Mouse (Mus musculus) 3134 (cell line): ENCODE measurements around the gene Comt.

Source experiments
- DNase-seq: peaks from one replicate; pipeline ENCODE4 v3.0.0-alpha.2; 2011; ENCODE audit warnings: low spot score; ENCODE audit not compliant: insufficient read length; ENCODE audit errors: extremely low read depth

The Comt gene

DNA sequence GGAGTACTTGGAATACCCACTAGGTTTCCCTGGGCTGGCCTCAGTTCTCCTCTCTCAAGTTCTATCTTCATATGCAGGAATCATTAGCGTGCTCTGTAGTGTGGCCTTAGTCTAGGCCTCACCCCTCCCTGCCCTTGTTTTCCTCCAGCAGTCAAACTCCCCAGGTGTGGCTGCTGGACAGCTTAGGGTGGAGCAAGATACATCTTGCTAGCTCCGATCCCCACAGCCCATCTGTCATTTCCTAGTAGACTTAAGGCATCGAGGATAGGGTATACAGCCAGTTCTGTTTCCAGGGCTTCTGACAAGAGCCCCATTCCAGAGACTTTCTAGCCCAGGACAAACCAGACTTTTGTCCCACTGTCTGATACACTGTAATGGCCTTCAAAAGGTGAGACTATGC, 34.9 kb downstream of the Comt start:
- no peak for DNase-seq

DNA sequence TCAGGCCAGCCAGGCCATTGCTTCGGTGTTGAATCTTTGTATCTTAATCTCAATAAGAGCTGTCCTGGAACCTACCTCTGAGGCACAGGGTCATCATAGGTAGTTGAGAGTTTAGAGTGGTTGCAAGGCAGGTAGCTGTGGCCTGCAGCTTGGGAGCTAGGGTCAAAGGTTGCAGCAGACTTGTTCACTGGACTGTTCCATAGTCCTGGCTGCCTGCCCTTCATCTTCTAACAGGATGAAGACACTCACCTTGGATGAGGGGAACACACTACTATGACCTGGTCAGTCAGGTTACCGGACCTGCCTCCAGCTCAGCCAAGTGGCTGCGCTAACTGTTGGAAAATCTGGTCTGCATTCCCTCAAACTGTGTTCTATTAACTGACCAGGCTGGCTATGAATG, 35.5 kb downstream of the Comt start:
- no peak for DNase-seq

DNA sequence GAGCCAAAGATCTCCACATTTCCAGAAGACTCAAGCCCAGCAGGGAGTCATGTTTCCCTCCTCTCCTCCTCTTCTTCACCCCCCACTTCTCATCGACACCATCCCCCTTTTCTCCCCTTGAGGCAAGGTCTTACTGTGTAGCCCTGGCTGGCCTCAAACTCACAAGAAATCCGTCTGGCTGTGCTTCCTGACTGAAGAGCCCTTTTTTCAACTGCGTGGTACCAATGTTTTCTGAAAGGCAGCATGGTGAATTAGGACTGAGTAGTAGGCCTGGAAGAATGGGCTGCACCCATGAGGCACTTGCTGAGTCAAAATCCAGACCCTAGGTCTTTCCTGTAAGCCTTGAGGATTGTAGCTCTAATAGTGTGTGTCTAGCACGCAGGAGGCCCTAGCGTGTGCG, 36.3 kb downstream of the Comt start:
- no peak for DNase-seq

DNA sequence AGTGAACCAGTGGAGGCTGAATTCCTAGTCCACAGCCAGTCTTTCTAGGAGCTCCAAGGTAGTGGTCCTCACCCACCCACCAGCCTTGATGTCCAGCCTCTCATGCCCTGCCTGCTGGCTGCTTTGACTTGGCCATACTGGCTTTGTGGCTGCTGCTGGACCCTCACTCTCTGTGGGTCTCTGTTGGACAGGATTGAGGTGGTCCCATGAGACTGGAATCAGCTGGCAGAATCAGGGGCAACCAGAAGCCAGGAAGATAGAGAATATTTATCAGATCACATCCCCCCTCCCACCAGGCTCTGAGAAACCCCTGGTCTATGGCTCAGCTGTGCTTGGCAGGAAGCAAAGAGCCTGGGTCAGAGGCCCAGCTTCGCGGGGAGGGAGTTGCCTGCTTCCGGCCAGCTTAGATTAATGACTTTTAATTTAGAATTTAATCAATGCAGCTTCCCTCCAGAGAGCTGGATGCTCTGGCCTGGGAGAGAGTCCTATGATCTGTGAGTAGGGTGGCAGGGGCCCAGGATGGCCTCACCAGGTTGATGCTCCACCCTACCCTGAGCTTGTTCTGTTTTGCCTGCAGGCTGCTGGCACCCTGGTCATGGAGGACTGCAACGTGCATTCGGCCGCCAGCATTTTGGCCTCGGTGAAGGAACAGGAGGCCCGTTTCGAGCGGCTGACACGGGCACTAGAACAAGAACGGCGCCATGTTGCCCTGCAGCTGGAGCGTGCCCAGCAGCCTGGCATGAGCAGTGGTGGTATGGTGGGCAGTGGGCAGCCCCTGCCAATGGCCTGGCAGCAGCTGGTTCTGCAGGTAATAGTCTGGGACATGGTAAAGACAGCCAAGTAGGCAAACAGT, 37.8 kb downstream of the Comt start:
- DNase-seq = no peak

DNA sequence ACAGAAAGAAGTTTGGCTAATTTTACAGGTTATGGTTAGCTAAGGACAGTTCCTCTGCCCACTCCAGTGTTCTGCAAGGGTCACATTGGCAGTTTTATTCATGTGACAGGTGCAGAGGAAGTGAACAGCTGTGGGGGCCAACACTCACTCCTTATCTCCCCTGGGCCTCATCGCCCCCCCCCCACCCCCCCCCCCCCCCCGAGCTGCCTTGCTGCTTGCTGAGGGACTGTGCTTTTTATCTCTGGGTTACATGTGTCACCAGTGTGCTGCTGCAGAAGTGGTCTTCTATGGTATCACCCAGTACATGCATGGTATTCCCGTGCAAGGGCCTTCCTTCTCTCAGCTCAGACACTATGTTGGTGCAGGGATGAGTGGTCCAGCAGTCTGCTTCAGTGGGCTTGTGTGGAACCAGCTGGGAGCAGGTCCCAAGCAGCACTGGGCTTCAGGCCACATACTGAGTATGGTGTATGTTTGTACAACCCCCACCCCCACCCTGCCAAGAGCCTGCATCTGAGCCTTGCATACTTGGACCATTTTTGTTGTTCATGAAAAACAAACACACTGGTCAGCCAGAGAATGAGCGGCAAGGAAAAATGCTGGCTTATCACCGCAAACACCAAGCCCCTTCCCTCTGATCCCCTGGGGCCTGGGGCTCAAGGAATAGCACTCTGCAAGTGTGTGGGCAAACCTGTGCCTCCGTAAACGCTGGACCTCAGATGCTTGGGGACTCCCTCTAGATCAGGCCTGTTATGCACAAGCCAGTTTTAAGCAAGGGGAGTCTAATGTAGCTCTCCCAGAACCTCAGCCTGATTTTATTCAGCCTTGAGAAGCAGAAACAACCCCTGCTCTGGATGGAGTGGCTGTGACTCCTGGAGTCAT, 38.7 kb downstream of the Comt start:
- DNase-seq = no peak

DNA sequence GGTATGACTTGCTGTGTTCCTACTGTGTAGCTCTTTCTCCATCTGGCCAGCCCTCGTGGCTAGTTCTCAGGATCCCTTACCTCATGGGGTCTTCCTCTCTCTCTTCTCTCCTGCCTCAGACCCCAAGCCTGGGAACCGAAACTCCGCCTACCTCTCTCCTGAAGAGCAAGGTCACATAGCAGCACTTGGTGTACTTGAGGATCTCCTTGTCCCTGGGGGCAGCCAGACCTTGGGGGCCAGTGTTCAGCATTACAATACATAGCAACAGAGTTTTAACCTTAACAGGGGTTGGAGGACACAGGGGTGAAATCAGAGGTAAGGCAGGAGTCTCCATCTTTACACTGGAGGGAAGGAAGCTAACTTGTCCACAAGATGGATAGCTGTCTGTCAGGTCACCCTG, 39.7 kb downstream of the Comt start:
- no peak for DNase-seq

DNA sequence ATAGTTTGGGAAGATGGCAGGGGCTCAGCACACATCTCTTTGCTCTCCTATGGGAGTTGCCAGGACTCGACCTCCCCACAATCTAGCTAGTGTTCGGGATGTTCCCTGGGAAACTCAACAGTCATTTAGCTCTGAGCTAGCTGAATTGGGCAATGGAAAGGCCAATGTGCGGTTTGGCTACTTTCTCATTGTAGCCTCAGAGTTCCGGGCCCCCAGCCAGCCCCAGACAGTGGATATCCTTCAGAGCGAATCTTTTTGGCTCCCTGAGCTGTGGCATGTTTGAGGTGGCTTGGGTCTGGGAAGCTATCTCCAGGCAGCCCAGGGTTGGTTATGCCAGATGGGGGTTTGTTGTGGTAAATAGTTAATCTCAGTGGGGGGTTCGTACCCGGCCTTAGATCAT, 40.2 kb downstream of the Comt start:
- DNase-seq = peak; percentile 69

DNA sequence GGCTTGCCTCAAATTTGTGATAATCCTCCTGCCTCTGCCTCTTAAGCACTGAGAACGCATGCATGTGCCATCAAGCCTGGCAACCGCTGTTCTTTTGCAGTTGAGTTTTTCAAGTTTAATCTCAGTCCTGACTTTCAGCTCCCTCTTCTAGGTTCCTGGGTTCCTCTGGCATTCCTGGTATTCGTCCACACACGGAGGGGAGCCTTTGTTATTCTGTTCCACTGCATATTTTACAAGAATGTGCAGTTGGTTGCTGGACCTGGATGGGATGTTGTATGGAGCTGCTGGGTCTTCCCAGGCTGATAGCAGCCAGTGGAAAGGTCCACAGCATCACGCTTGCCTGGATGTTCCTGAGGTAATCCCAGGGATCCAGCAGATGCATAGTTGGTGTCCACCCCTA, 41.2 kb downstream of the Comt start:
- no peak for DNase-seq

DNA sequence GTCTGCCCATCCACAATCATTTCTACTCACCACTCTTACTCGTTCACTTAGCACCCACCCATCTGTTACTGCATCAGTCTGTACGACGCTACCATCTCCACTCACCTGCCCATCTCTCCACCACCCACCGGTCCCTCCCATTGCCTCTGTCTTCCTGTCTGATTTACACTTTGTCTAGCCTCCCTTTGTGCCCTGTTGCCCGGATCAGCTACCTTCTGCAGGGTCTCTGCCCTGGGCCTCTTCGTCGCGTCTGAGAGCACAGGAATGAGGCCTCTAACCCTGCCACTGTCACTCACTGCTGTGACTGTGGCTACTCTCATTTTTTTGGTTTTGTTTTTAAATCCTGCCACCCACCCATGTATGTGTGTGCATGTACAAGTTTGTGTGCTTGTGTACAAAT, 42.0 kb downstream of the Comt start:
- no peak for DNase-seq

DNA sequence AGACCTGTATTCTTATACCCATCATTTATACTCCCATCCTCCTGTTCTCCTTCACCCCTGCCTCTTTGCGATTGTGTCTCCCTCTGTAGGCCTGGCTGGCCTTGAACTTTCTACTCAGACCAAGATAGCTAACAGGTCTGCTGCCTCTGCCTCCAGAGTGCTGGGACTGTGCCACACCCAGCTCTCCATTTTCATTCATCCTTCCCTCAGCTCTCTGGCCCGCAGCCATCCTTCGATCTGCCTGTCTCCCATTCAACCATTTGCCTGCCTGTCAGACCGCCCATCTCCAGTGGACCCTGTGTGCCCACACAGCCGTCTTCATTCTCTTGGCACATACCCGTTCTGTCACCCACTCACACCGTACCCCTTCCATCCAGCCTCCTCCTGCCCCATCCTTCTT, 42.4 kb downstream of the Comt start:
- DNase-seq = no peak

DNA sequence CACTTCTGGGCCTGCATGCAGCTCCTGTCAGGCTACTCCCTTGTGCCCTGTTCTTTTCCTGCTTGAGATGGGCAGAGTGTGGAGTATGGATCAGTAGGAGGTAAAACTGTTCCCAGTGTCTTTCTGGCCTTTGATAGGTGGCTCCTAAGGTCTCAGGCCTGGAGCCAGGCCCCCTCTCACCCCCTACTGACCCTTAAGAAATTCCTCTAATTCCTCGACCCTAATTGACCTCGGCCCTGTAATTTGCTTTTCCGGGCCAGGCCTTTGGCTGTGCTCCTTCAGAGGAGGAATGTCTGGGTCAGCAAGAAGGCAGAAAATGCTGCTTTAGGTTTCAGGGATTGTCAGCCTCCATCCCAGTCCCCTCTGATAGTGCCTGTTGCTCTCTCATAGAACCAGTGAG, 42.9 kb downstream of the Comt start:
- DNase-seq = no peak

DNA sequence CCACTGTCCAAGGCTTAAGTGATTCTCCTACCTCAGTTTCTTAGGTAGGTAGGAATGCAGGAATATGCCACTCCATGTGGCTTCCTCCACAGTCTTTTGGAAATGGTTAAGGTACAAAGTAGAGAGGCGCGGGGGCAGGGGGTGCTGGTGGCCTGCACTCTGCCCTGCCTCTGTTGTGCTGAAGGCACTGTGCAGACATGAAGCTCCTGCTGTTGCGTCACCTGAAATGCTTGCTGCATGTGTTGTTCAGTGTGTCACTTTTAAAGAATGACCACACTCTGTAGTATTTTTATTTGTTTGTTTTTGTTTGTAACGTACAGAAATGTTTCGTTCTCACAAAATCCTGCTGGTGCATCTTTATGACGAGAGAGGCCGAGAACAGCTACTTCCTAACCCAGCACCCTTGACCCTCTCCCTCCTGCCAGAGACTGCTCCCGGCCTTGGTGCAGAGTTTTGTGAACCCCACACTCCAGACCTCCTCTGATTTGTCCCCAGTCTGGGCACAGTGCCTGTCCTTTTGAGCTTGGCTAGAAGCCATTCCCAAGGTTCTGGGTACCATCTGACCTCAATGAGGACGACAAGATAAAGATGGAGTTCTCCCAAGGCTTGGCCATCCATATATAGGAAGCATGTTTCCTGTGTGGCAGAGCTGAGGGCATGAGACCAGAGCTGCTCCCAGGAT, 43.5 kb downstream of the Comt start:
- peak; percentile 64 for DNase-seq

DNA sequence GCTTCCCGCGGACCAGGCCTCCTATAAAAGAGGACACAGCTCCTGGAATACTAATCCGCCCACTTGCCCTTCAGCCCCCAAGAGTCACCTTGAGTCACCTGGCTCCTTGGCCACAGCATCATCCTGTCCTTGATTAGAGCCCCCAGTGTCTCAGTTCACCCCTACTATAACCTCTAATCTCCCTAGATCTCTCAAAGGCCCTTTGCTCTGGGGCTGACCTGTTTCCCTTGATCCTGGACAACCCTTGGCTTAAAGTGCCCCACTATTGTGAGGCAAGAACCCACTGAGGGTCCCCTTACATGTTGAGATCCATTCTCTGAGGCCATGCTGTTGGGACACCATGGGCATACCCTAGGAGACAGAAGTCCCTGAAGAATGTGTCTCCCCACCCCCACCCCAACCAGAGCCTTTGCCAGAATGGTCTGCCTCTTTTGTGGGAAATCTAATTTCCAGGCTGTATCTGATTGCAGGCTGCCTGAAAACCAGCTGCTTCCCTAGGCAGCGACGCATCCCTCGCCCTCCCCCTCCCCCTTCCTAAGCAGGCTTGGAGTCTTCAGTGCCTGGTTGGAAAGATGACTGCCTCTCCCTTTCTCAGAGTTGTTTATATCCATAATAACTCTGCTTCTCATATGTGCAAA, 44.9 kb downstream of the Comt start:
- no peak for DNase-seq

DNA sequence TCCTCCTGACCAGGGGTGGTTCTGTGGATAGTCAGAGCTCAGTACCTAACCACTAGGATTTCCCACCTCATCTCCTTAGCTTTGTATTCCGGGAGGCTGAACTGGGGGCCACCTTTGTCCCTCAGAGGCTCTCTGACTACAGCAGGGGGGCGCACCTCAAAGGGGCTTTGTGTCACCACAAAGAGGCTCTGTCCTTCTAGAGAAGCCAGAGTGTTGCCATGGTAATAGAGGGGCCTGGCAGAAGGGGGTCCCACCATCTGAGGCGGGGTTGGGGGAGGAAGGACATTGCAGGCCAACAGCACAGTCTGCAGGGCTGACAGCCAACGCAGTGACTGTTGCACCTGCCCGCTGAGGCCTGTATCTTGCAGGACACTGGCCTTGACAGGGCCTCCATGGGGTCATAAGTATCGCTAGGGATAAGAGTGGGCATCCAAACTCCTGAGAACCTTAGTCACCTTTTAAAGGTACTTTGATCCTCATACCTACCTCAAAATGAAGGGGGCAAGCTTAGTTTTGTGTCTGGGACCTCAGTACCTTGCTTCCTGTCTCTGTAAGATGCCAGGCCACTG, 46.1 kb downstream of the Comt start:
- DNase-seq = no peak

DNA sequence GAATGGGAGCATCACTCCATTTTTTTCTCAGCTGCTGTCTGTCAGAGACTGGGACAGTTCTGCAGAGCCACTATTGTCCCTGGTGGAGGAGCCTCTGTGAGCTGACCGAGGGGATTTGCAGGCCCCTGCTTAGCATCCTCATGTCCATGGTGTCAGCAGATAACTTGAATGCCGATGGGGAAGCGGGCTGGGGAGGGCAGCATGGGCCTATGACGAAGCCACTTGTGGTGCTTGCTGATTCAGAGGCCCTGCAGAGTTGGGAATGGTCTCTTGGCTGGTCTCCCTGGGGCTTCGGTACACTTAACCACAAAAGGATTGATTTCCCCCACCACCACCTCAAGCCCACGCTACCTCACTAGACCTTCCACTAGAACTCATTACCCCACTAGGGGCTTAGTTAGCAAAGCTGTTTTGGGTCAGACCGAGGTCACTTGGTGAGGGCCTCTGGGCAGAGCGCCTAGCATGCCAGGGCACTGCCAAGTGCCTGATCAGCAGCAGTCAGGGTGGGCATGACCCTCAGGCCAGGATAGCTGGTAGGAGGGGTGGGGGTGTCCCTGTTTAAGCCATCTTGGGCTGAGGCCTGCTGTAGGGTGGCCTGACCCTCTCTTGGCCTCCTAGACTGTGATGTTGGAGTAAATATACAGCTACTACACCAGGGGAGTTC, 47.2 kb downstream of the Comt start:
- no peak for DNase-seq

DNA sequence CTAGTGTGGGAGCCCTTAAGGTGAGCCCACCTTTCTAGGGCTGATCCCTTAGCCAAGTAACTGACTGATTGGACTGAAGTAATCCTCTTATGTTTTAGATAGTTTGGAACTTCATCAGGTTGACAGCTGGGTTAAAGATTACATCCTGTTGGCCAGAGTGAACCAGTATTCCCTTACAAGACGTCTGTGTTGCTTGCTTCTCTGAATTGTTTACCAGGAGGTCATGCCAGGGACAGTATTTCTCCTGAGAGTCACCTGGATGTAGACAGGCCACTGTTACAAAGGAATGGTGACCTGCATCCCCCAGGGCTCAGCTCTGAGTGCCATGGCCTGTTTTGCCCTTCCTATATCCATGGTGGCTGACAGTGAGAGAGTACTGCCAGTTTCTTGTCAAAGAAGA, 48.2 kb downstream of the Comt start:
- DNase-seq = no peak

DNA sequence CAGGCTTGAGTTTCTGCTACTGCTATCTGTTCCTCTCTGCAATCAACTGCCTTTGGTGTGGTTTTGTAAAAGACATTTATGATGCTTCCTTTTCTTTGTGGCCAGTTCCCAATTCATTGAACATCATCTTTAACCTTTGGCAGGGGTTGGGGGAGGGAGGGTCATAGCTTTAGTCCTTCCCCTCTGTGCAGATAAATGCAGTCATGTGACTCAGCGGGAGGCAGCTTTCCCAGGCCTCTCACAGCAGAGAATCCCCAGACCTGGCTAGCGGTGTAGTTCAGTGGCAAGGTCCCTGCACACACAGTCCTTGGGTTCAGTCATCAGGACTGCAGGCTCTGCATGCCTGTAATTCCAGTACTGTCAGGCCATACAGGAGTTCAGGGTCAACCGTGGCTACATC, 49.4 kb downstream of the Comt start:
- DNase-seq = no peak

DNA sequence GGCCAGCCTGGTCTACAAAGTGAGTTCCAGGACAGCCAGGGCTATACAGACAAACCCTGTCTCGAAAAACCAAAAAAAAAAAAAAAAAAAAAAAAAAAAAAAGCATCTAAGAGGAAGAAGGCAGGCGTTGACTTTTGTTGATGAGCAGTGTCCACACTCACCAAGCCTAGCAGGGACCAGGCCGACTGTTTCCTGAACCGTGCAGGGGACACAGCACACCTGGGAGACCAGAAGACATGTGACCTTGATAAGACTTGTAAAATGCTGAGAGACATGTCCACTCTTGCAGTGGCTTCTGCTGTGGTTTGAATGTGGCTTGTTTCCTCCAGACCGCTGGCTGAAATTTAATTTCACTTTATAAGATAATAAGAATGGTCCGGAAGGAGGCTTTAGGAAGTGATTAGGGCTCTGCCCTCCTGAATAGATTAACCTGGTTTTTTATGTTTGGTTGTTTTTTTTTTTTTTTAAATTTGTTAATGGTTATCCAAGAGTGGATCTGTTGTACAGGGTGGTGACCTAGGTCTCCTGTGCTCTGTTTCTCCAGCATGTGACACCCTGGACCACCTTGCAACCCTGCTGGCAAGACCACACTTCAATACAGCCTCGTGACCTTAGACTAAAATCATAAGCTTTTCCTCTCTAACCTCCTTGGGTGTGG, 50.2 kb downstream of the Comt start:
- DNase-seq = no peak

DNA sequence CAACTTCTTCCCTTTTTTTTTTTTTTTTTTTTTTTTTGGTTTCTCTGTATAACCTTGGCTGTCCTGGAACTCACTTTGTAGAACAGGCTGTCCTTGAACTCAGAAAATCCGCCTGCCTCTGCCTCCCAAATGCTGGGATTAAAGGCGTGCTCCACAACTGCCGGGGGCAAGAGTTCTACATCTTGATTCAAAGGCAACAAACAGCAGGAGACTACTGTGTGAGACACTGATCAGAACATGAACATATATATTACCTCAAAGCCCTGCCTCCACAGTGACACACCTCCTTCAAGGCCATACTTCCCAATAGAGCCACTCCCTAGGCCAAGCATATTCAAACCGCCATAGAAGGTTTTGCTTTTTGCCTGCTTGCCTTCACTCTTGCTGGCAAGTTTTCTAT, 53.0 kb downstream of the Comt start:
- no peak for DNase-seq

DNA sequence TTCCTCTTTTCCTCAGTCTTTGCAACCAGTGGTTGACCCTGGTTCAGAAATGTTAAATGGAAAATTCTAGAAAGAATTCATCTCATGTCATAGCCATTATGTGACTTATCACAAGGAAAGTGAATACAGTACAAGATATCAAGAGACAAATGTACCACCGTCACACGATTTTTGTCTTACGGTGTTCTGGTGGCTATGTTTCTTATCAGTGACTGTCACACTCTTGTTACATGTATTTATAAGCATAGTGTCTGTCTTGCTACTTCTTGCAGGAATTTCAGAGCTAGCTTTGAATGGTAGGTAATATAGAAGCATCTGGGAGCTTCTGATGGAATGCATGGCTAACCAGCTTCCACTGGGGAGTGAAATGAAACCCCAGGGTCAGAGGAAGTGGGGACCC, 56.5 kb downstream of the Comt start:
- no peak for DNase-seq
